Mouse (Mus musculus) cerebellum, postnatal 14 days (tissue): ENCODE results near the gene Gm11077.
A peak's percentile ranks its signal among the peaks of the same experiment; 100 is the strongest.

Source experiments
- DNase-seq, 2 experiments: peaks; one replicate each; pipeline ENCODE4 v3.0.0; 2021; ENCODE audit warnings: mixed read lengths in 2 of 2

Gm11077 gene

DNA sequence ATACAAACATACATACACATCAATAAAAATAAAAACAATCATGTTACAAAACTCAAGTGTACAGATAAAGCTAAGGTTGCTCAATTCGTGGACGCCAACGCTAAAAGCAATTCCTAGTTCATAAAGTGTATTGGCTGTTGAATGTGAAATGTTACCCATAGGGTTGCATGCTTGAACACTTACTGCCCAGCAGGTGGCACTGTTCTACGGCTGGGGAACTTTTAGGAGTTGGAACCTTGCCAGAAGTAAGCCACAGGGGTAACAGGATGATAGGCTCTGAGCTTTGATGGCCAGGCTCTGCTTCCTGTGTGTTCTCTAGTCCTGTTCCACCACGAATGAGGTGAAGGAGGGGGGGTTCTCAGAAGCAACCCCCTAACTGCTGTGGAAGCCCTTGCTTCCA, at the start of gene Gm11077:
Gene Gm11077 (plus strand): TSS at position 13 of the 400 bp plus-strand sequence.
- DNase-seq, result no peak

DNA sequence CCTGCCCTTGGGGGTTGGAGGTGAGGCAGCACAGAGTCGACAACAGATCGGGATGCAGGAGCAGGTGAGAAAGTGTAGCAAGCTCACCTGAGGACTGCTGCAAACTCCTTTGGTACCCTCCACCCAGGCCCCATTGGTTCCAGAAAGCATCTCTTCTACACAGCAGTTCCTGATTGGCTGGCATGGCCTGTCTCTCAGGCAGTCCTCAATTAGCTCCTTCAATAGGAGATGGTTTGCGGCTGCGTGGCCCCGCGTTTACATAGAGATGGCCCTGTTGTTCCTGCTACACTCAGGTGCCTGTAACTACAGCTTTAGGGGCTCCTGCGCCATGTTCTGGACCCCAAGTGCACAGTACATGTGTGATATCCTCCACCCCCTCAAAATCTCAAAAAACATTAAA, 48.4 kb upstream of the Gm11077 start:
- no peak for DNase-seq

DNA sequence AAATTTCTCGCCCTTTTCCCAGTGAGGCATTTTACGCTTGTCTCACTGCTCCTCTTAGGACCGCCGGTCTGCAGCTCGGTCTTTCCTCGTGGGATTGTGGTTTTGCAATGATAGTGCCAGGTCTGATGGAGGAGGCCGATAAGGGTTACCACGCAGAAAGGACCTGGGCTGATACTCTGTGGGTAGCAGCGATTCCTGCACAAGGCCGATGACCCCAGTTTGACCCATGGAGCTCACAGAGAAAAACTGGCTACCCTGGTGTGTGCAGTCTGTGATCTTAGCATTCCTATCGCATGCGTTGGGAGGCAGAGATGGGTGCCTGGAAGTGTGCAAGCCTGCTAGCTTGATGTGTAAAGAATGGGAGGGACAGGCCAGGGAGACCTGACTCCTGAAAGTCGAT, 46.3 kb upstream of the Gm11077 start:
- DNase-seq, result no peak

DNA sequence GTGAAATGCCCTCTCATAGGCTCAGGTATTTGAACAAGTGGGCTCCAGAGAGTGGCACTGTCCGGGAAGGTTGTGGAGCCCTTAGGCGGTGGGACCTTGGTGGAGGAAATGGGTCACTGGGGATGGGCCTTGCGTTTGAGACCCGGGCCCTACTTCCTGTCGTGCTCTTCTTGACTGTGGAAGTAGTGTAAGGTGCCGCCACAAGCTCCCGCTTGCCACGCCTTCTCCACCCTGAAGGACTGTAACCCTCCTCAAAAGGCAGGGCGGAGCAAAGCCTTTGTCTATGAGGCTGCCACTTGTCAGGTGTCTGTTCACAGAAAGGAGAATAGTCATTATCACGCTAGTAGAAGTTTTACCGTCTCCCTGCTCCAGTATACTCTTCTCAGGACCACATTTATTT, 44.7 kb upstream of the Gm11077 start:
- DNase-seq, result no peak

DNA sequence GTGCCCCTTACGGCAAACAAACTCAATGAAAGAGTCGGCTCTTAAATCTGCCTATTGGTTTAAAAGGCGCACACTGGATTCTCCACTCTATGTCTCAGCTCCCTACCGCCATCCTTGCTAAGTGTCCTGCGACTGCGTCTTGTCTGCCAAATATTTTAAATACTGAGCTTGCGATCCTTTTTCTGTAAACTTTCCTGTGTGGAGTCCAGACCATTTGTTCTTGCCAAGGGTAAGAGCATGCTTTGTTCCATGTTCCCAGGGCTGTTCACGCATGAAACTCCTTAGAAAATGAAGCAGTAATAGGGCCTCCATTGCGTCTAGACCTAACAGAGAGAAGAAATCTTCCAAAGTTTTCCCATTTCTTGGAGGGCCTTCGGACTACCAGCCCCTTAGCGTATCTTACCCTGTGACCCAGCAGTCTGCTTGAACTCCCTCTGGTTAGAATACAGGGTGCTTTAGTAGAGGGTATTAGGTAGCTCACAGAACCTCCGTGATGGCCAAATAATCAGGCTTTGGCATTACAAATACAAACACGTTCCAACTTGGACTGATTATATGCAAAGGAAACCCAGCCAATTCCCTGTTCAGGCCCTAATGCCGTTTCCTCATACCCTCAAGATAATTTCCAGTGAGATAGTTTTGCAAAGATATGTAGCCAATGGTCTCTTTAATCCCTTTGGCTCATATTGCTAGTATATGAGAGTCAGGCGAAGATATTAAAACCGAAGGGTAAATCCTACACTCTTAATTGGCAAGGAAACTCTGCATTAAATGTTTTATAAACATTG, 39.3 kb upstream of the Gm11077 start:
- DNase-seq, result peak; percentile 59 to 87

DNA sequence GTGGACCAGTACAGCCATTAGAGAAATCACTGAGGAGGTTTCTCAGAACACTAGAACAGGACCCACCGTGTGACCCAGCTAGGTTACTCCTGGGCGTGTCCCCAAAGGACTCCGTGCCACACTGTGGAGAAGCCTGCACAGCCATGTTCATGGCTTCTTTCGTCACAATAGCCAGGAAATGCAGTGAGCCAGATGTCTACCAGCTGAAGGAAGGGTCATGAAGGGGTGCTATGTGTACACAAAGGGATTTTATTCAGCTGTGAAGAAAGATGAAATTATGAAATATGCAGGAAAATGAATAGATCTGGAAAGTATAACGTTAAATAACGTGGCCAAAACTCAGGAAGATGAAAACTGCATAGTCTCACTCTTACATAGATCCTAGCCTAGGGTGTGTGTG, 36.9 kb upstream of the Gm11077 start:
- DNase-seq, result no peak

DNA sequence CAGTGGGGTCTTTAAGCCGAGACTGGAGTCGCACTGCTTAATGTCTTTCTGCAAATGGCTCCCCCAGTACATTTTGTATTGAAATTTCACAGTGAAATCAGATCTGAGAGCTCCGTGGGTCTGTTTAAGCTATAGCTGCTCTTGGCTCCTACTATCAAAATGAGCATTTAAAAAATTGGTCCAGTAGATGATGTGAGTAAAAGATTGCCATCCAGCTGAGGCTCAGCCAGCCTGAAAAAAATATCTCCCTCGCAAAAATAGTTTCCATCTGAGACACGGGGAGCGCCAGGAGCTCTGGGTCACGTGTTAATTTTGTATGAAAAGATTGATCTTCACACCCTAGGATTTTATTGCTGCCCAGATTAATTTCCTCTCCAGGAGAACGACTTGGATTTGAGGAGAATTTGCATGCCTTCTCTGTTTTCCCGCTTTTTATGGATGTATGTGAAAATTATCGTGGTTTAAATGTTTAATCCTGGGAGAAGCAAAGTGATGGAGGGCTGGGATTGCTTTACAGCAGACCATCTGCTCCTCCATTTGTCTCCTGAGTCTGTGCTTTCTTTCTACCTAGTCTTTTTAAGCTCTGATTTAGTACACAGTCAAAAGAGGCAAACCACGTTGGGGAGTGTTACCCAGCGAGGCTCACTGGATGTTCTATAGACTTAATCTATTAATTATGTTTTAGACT, 32.7 kb upstream of the Gm11077 start:
- no peak for DNase-seq

DNA sequence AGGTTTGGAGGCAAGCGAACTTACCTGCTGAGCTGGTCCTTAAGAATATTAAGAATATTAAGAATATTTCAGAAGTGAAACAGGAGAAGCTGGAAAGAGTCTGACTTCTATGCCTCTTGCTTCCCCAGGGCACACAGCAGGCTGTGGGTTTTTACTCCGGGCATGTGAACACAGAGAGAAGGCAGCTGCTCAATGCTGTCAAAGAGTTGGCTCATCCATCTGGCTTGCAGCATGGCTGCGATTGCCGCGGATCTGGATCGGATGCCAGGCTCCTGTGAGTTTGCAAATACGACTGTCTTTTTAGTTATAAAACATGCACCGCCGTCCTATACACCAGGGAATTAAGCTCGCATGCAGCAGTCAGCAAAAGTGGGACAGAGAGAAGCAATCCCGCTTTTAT, 31.1 kb upstream of the Gm11077 start:
- peak; percentile 73 to 75 for DNase-seq

DNA sequence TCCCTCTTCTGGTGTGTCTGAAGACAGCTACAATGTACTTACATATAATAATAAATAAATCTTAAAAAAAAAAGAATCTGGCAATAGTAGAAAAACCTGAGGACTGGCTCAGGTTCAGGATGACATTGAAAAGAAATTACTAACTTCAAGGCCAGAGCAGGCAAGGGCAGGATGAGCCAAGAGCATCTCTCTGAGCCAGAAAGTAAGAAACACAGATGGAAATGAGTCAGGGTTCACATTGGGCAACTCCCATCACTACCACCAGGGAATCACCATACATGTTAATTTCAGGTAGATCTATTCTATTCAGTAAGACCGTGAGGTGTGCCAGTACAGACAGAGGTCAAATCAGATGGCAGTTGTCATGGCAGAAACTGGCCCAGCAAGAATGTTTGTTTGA, 30.5 kb upstream of the Gm11077 start:
- DNase-seq, result no peak

DNA sequence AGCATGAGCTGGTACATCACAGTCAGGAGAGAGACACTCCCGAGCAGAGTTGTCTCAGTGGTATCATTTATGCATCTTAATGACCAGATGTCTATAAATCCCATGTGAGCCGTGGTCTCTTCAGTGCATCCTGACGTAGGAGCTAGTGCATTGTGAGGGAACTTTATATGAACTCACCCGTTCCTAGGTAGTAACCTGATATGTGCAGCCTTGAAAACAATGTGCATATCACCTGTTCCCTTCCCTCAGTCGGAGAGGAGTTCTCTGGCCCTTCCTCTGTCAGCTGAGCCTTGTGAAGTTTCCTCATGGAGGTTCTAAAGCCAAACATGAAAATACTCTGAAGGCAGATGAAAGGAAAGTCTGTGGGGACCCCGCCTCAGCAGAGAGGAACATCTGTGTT, 27.8 kb upstream of the Gm11077 start:
- DNase-seq, result no peak

DNA sequence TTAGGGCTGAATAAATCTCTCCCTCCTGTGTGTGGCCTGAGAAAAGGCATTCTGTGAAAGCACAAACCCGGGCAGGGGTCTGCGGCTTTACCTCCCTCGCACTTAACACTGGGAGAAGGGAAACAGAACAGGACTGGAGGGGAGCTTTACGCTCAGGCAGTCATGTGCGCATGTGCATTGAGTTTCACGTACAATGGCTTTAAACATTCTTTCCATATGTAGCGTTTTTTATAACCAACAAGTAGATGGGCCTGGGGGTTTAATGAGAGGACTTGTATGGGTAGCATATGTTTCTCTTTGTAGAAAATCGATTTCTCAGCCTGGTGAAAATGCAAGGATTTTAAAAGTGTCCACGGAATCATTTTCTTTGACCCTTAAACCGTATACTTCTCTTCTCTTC, 24.0 kb upstream of the Gm11077 start:
- DNase-seq, result no peak

DNA sequence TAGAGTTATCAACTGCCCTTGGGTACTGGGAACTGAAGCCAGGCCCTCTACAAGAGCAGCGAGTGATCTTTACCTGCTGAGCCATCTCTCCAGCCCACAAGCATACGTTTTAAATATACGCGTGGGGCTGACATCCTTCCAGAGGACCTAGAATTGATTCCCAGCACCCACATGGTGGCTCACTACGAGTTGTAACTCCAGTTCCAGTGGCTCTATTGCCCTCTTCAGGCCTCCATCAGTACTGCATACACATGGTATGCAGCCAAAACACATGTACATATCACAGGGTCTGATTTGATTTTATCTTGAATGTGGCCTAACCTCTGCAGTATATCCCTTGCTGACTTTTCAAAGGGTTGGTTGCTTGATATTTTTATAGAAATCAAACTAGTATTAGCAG, 23.0 kb upstream of the Gm11077 start:
- no peak for DNase-seq

DNA sequence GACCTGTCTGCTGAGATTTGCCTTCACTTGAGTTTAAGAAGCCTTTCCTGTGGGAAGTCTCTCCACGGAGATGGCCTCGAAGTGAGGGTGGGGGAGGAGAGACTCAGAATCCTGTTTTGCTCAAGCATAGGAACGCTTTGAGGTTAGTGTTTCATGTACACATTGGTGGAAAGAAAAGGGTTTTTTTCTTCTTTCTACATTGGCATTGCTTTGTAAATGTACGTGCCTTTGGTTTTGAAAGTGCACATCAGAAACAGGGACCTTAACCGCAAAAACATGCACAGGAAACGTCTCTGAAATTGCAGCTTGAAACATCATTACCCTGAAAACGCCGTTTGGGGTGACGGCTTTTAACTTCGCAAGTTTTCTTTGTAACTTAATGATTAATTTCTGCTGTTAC, 21.0 kb upstream of the Gm11077 start:
- DNase-seq, result no peak

DNA sequence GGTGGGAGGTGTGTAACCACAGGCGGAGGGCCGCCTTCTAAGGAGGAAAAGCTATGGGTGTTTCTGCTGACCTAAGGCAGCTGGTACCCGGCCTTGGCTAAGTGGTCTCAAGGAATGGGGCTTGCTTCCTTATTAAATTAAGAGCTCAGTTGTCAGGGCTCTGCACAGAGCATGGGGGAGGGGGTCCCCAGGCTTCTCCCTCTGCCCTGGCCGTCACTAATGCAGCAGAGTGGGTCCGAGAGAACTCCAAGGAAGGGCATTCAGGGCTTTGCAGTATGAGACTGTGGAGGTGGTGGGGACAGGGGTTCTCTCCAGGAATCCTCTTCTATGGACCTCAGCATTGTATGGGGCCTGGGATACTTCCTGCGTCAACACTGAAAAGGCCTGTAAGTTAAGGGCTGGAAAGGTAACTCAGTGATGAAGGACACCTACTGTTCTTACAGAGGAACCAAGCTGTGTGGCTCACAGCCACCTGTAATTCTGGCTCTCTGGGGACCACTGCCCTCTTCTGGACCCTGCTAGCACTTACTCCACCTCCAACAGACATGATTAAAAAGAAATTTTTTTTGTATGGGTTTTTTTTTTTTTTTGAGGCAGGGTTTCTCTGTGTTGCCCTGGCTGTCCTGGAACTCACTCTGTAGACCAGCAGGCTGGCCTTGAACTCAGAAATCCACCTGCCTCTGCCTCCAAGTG, 19.5 kb upstream of the Gm11077 start:
- peak in 1 of 2 experiments; percentile 35 for DNase-seq

DNA sequence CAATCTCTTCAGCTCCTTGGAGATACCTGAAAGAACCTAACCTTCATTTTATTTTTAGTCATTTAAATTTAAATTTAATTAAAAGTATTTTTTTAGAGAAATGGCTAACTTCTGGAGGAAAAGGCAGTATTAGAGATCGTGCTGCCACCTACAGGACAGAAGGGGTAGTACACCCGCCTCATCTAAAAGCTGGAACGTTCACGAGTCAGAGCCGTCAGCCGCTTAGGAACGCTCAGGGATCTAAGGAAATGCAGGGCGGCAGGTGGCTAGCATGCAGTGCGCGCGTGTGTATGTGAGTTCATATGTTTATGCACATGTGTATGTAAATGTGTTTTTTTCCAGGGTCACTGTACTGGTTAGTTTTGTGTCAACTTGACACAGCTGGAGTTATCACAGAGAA, 16.3 kb upstream of the Gm11077 start:
- peak; percentile 90 for DNase-seq

DNA sequence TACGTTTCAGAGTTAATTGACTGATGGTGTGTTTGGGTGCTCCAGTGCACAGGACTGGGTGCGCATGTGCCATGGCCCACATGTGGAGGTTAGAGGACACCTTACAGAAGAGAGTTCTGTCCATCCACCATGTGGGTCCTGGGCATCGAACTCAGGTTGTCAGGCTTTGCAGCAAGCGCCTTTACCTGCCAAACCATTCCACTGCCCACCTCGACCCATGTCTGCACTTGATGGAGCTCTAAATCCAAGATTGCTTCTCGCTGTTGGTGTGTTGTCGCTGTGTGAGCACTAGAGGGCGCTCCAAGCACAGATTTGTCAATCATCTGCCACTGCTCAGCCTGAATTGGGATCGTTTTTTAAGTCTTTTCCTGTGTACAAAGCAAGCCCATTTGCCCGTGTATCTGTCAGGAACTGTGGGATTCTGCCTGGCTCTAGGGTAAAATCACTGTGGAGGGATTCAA, 14.1 kb upstream of the Gm11077 start:
- peak; percentile 90 to 91 for DNase-seq

DNA sequence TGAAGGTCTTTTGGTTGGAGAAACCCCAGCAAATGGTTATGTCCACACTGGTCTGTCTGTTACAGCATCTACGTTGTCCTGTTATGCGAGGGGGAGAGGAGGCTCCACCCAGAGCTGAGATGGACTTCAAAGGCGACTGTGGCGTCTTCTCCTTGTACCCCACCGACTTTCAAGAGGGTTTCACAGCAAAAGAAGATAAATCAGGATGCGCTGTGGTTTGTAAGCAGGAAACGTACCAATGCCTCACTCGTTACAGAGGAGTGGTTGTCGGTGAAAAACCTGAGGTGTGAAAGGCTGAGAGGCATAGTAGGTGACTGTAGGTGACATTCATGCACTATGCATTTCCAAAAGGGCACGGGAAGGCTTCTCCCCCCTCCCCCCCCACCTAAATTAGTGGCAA, 7.0 kb upstream of the Gm11077 start:
- DNase-seq, result no peak

DNA sequence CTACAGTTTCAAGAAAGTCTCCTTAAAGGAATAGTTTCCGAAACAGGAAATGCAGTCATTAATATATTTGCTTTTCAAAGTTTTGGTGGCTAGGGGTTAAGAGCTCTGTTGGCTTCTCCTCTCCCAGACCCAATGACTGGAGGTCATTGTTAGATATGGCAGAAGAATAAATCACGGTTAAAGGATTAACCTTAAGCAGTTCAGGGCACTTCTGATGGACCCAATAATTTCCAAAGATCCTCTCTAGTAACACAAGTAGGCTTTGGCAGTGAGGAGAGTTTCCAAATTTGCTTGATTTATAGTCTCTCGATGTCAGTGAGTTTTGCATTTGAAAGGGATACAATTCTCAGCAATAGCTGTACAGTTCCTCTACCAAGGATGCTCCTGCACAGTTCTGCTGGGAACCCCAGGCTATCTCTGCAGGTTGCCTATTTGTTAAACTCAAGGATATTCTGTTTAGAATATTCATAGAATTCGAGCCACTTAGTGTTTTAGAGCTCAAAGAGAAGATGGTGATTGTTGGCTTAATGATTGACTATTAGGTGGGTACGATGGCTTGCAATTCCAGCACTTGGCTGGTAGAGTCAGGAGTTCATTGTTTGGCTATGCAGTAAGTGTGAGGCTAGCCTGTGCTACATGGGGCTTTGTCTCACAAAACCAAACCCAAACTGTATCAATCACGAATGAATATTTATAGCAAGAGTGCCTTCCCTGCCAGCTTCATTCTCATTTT, 1.8 kb downstream of the Gm11077 start:
- DNase-seq, result no peak

DNA sequence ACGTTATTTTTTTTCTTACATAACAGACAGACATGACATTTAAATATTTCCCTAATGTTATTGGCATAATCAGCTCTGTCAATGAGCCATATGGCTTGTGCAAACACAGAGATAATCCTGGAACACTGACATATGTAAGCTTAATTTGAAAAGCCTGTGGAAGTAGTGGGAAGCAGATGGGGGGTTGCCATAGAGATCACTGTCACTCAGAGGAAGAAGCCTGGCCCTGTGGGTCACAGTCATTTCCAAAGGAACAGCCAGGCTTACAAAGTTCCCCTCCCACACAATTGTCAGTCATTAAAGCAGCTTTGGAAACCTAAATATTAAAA, 2.3 kb downstream of the Gm11077 start:
- peak; percentile 27 to 51 for DNase-seq

DNA sequence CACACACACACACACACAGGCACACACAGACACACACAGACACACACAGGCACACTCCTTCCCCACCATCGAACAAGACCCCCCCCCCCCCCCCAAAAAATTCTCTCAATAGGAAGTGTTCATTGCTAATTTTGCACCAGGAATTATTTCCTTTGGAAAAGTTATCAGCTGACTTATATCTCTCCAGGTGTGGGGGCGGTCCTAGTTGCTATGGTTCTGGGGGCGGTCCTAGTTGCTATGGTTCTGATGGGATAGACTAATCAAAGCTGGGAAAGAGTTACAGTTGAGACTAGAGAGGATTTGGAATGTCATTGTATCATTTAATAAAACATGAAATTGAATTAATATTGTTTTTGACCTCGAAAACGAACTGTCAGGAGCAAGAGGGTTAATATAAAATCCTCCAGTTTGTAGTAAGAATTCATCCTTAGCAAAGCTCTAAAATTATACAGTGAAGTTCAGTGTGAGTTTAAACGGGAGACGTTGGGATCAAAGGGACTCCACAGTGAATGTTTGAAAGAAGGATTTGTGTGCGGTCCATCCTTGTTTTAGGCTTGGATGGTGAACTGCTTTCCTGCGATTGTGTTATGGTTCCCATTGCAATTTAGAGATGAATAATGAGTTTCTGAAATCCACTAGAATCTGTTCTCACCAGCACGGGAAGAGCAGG, 4.0 kb downstream of the Gm11077 start:
- no peak for DNase-seq

DNA sequence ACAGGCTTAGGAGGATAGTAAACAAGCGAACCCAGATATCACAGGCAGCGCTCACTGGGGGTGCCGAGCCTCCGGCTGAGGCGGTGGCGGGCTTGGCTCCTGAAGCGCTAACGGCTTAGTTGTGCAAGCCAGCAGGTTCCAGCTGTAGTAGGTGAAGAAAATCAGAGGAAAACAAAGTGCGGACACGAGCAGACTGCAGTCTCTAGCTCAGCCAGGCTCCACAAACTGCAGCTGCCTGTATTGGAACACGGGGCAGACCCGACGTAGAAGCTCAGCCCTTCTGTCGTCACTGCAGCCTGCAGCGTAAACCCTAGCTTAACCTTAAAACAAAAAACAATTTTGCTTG, 4.5 kb downstream of the Gm11077 start:
- peak in 1 of 2 experiments; percentile 17 for DNase-seq

DNA sequence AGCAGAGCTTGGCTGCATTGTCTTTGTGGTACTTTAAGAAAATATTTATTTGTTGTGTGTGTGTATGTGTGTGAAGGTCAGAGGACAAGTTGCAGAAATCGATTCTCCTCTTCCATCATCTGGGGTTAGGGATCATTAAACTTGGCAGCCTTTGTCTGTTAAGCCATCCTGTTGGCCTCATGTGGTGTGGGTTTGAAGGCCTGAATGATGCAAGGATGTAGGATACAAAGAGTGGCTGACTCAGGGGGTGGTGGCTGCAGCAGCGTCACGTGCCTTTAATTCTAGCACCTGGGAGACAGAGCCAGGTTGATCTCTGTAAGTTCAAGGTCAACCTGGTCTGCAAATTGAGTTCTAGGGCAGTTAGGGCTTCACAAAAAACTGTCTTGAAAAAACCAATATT, 16.5 kb downstream of the Gm11077 start:
- DNase-seq, result no peak

DNA sequence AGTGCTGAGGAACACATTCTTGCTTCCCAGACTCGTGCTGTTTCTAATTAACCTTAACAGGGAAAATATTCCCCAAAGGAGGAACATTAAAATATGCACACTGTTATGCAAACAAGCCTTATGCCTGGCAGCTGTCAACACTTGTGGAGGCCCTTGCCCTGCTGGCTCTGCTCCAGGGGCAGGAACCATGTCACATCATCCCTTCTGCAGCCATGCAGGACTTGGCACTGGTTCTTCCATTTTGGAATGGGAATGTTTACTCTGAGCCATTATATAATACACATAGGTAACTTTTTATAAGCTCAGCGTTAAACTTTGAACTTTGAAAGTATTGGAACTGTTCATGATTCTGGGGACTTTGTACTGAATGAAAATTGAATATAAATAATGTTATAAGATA, 18.5 kb downstream of the Gm11077 start:
- peak in 1 of 2 experiments; percentile 20 for DNase-seq
